Mouse (Mus musculus) c-Kit-positive CD71-positive TER-119-positive erythroid progenitor cells, embryonic 14.5 days (primary cell): ENCODE data around the gene Esyt3.

Experiments
- DNase-seq: peaks from one replicate; pipeline ENCODE4 v3.0.0-alpha.2; 2013; ENCODE audit warnings: low spot score

Gene Esyt3

GRCm38 (mm10) chr9:99354796-99355195 is 3.6 kb downstream of the Esyt3 start:
- DNase-seq: no peak

- DNase-seq: no peak
These were observed 5.0 kb downstream of the Esyt3 start for GRCm38 (mm10) chr9:99353390-99353789.

GRCm38 (mm10) chr9:99352964-99353363 is 5.4 kb downstream of the Esyt3 start:
- no peak for DNase-seq

GRCm38 (mm10) chr9:99345351-99345792 is 13.0 kb downstream of the Esyt3 start:
- no peak for DNase-seq

GRCm38 (mm10) chr9:99341600-99341999 is 16.8 kb downstream of the Esyt3 start:
- no peak for DNase-seq

- no peak for DNase-seq
These were observed 18.2 kb downstream of the Esyt3 start for GRCm38 (mm10) chr9:99340126-99340525.

- no peak for DNase-seq
These were observed 19.2 kb downstream of the Esyt3 start for GRCm38 (mm10) chr9:99339182-99339581.

GRCm38 (mm10) chr9:99338293-99338692 is 20.1 kb downstream of the Esyt3 start:
- DNase-seq: no peak

GRCm38 (mm10) chr9:99336538-99336937 is 21.8 kb downstream of the Esyt3 start:
- DNase-seq: no peak

GRCm38 (mm10) chr9:99326881-99327280 is 31.5 kb downstream of the Esyt3 start:
- no peak for DNase-seq

- DNase-seq: no peak
These were observed 32.4 kb downstream of the Esyt3 start for GRCm38 (mm10) chr9:99325961-99326360.

- DNase-seq: no peak
These were observed 33.0 kb downstream of the Esyt3 start for GRCm38 (mm10) chr9:99325208-99325929.

GRCm38 (mm10) chr9:99320006-99320405 is 38.4 kb downstream of the Esyt3 start:
- no peak for DNase-seq

- no peak for DNase-seq
These were observed 38.9 kb downstream of the Esyt3 start for GRCm38 (mm10) chr9:99319343-99319951.

- DNase-seq: no peak
These were observed 52.1 kb downstream of the Esyt3 start for GRCm38 (mm10) chr9:99306226-99306625.

GRCm38 (mm10) chr9:99304296-99304695 is 54.1 kb downstream of the Esyt3 start:
- no peak for DNase-seq
